Mouse (Mus musculus): ENCODE results near the gene Taar8a.

DNA sequence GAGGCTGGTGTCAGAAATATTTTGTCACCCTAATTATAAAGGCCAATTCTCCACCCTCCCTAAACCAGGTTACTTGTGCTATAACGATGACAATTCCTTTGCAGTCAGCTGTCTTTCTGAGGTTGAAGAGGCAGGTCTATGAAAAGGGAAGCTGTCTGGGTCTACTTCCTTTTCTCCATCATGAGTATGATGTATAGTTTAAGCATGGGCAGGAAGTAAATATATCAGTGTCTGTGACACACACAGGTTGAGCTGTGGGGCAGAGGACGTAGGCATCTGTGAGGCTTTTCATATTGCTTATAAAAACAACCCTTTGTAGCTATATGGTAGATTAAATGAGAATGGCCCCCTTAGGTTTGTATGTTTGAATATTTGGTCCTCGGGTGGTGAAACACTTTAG is 17.3 kb upstream of the Taar8a start:
- TF ChIP-seq CTCF (IDR thresholded peaks at IDR 0.05; ENCODE audit: control insufficient read depth, insufficient read depth, insufficient read length) (no peak), MAX (IDR thresholded peaks at IDR 0.05) (no peak)

Measured in C2C12 (cell line).